Mouse (Mus musculus) right cerebral cortex, adult 18-20 months (tissue): ENCODE results near the gene Olfr873.
"Not testable (repeated sequence)": the region's sequence is repeated elsewhere in the genome, so short reads cannot be mapped to it uniquely, and the experiment has no call there.

Experiments
- DNase-seq: peaks from one replicate; pipeline ENCODE4 v3.0.0; 2022; ENCODE audit warnings: mixed read lengths

Olfr873 gene

DNA sequence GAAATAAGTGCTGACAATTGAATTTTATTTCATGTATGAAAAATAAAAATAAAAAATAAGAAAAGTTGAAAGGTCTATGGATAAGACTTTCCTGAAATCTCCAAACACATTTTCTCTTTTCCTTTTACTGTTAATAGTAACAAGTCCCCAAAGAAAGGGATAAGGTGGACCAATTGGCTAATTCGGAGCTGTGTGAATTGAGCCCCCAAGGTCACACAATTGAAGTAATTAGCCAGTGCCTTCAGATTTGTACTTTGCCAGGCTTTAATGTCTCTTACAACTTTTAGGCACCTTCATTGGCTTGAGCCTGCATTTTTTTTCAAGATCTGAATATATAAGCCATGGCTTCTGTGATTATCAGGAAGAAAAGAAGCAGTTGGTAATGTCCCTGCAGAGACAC is at the start of gene Olfr873:
TSS of gene Olfr873 (plus strand) at position 301 of the 400 bp plus-strand sequence.
- no peak for DNase-seq

GRCm38 (mm10) chr9:20282051-20282450 is 16.3 kb upstream of the Olfr873 start, which contains the start of gene Olfr39:
TSS of gene Olfr39 (plus strand) at chr9:20282351.
- no peak for DNase-seq

GRCm38 (mm10) chr9:20295562-20295961 is 2.8 kb upstream of the Olfr873 start:
- not testable (repeated sequence) for DNase-seq

GRCm38 (mm10) chr9:20335994-20336393 is 37.7 kb downstream of the Olfr873 start, which contains the start of gene Olfr18:
TSS of gene Olfr18 (minus strand) at chr9:20336094.
- no peak for DNase-seq

DNA sequence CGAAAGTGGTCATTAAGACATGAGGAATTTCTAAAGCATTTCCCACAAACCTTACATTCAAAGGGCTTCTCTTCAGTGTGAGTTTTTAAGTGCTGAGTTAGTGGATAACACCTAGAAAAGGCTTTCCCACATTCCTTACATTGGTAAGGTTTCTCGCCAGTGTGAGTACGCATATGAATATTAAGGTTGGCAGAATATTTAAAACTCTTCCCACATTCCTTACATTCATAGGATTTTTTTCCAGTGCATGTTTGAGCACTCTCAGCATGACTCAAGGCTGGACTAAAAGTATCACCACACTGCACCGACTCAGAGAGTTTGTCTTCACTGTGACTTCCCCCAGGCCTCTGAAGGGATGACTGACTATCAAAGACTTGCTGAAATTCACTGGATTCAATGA is 50.2 kb downstream of the Olfr873 start:
- no peak for DNase-seq
